Comparison of ENCODE assay signal across 10 mouse cellular contexts in genomic region chr13:92356376-92356775, GRCm38 (mm10). TPM values are rescaled to one million over a fixed set of nuclear protein-coding genes. Genes with fewer than 3 reads are reported as not detected.
DNase-seq lines count a peak whose midpoint lies in the region; ATAC-seq lines count a peak whose summit lies in the region.
"Had no signal": no experiment of that assay in that cellular context is flagged by ENCODE, and none has a peak within 500 bp of the region (broad histone marks: within the 10 kb centered on the region; RNA-seq: fewer than 3 reads in every experiment).

No protein-coding gene starts in this region.

- peaks cover 9% of the 10 kb centered on the region; the same call in 1 of the 2 replicates for H3K36me3 ChIP-seq in heart, embryonic 15.5 days
- peaks cover 35% of the 10 kb centered on the region for H3K36me3 ChIP-seq in forebrain, embryonic 12.5 days (replicated peaks)
- H3K36me3 ChIP-seq in liver, embryonic 13.5 days: peaks cover 41% of the 10 kb centered on the region

- no peaks in the 10 kb centered on the region for H3K27me3 ChIP-seq in heart, embryonic 15.5 days
- no peaks in the 10 kb centered on the region for H3K27me3 ChIP-seq in forebrain, embryonic 12.5 days
- no peaks in the 10 kb centered on the region for H3K27me3 ChIP-seq in liver, embryonic 13.5 days

- no peak for DNase-seq in heart, postnatal 10 days
- DNase-seq in MN1 (ENCODE audit: low spot score): peak; percentile 21
- no peak for DNase-seq in liver, embryonic 13.5 days
- no peak for DNase-seq in c-Kit-positive CD71-positive TER-119-positive erythroid progenitor cells, embryonic 14.5 days (ENCODE audit: low spot score)
- DNase-seq in spleen, adult 18-20 months: no peak
- no peak for DNase-seq in right cerebral cortex, postnatal 36 days (ENCODE audit: low spot score in 2 of 2)
- DNase-seq: gastrocnemius, postnatal 14 days; lung, postnatal 10 days had no signal

- no peak overlapping the region for H3K9ac ChIP-seq in heart, embryonic 15.5 days
- peak overlapping the region; percentile 73; the same call in 1 of the 2 replicates for H3K9ac ChIP-seq in forebrain, embryonic 12.5 days
- H3K9ac ChIP-seq in liver, embryonic 13.5 days: peak overlapping the region; percentile 83

- peak overlapping the region; percentile 93; the same call in 1 of the 2 replicates for H3K4me3 ChIP-seq in heart, embryonic 15.5 days
- H3K4me3 ChIP-seq in forebrain, embryonic 12.5 days (replicated peaks): peak overlapping the region; percentile 69
- H3K4me3 ChIP-seq in liver, embryonic 13.5 days (replicated peaks): peak overlapping the region; percentile 81

- intact Hi-C loops in heart, postnatal 10 days (cut with DNase I): loop anchor here (5.0 kb wide), 1 partner anchor 386 kb away; no protein-coding TSS in a partner anchor

- WGBS in heart, embryonic 15.5 days: 79% methylated on average over 7 of the region's 7 CpGs
- 69% methylated on average over 7 of the region's 7 CpGs for WGBS in forebrain, embryonic 12.5 days
- 74% methylated on average over 7 of the region's 7 CpGs for WGBS in liver, embryonic 13.5 days (ENCODE audit: insufficient replicate concordance)

- H3K4me1 ChIP-seq in heart, embryonic 15.5 days (replicated peaks): peaks cover 19% of the 10 kb centered on the region
- peaks cover 17% of the 10 kb centered on the region for H3K4me1 ChIP-seq in forebrain, embryonic 12.5 days
- peaks cover 37% of the 10 kb centered on the region for H3K4me1 ChIP-seq in liver, embryonic 13.5 days (replicated peaks)

- no peak for ATAC-seq in heart, embryonic 15.5 days (replicated peaks; ENCODE audit: insufficient number of reproducible peaks, insufficient read depth, low FRiP score, low read depth)
- ATAC-seq in forebrain, embryonic 12.5 days (ENCODE audit: low FRiP score): no peak
- ATAC-seq in liver, embryonic 13.5 days (ENCODE audit: low read depth): no peak

- no peaks in the 10 kb centered on the region for H3K9me3 ChIP-seq in heart, embryonic 15.5 days (replicated peaks)
- no peaks in the 10 kb centered on the region for H3K9me3 ChIP-seq in forebrain, embryonic 12.5 days
- no peaks in the 10 kb centered on the region for H3K9me3 ChIP-seq in liver, embryonic 13.5 days (replicated peaks)

- H3K4me2 ChIP-seq in heart, embryonic 15.5 days: peak overlapping the region; percentile 100
- peak overlapping the region; percentile 91 for H3K4me2 ChIP-seq in forebrain, embryonic 12.5 days
- H3K4me2 ChIP-seq in liver, embryonic 13.5 days: peak overlapping the region; percentile 94

- no peak overlapping the region for H3K27ac ChIP-seq in heart, embryonic 15.5 days
- H3K27ac ChIP-seq in forebrain, embryonic 12.5 days: no peak overlapping the region
- no peak overlapping the region for H3K27ac ChIP-seq in liver, embryonic 13.5 days

RNA-seq across cellular contexts. Expression of gene Msh3, which starts 1.6 kb away (rescaled TPM):
- 13.4 and 16.7 TPM in 2 replicates for polyA plus RNA-seq in heart, embryonic 15.5 days (2015; fragmentation: Nextera tagmentation; extraction: Ambion mirVana)
- 10 to 100 TPM; 11.9 to 13.5 TPM for total RNA-seq in heart, postnatal 10 days (2021)
- 36.0 and 38.1 TPM in 2 replicates for polyA plus RNA-seq in forebrain, embryonic 12.5 days (2016; fragmentation: Nextera tagmentation; extraction: Ambion mirVana)
- polyA plus RNA-seq in liver, embryonic 13.5 days (2015; fragmentation: Nextera tagmentation; extraction: Ambion mirVana): 12.8 and 14.5 TPM in 2 replicates

RNA-seq across cellular contexts. Expression of gene Dhfr, which starts 1.9 kb away (rescaled TPM):
- polyA plus RNA-seq in heart, embryonic 15.5 days (2015; fragmentation: Nextera tagmentation; extraction: Ambion mirVana): 9.5 and 10.2 TPM in 2 replicates
- total RNA-seq in heart, postnatal 10 days (2021): 1 to 10 TPM; 2.9 to 3.4 TPM
- 21.4 and 21.7 TPM in 2 replicates for polyA plus RNA-seq in forebrain, embryonic 12.5 days (2016; fragmentation: Nextera tagmentation; extraction: Ambion mirVana)
- 21.0 and 24.0 TPM in 2 replicates for polyA plus RNA-seq in liver, embryonic 13.5 days (2015; fragmentation: Nextera tagmentation; extraction: Ambion mirVana)

RNA-seq across cellular contexts. Expression of gene Gm20379, which starts 50.6 kb away (rescaled TPM):
- polyA plus RNA-seq in heart, embryonic 15.5 days (2015; fragmentation: Nextera tagmentation; extraction: Ambion mirVana): 0.47 and 0.65 TPM in 2 replicates
- total RNA-seq in heart, postnatal 10 days (2021): not detected
- 0.87 and 1.6 TPM in 2 replicates for polyA plus RNA-seq in forebrain, embryonic 12.5 days (2016; fragmentation: Nextera tagmentation; extraction: Ambion mirVana)
- polyA plus RNA-seq in liver, embryonic 13.5 days (2015; fragmentation: Nextera tagmentation; extraction: Ambion mirVana): 0.32 and 0.43 TPM in 2 replicates
- total RNA-seq: gastrocnemius, postnatal 14 days had no signal
